ENCODE assay signal across 7 mouse cellular contexts in genomic region chr3:36330656-36331055, GRCm38 (mm10).
DNase-seq lines count a peak whose midpoint lies in the region; ATAC-seq and TF ChIP-seq lines count a peak whose summit lies in the region.

No protein-coding gene starts in this region.

- peak; percentile 42 for DNase-seq in liver, adult 2 months (ENCODE audit: extremely low read depth, low read depth, low spot score)
- DNase-seq in MN1 (ENCODE audit: low spot score) = peak; percentile 14
- DNase-seq in adrenal gland, postnatal 36 days = peak; percentile 63 to 68
- peak; percentile 26 for DNase-seq in gastrocnemius, adult 18-20 months (ENCODE audit: low spot score)
- DNase-seq in liver, postnatal 0 days = peak; percentile 68
- DNase-seq in yolk sac, embryonic 10.5 days (ENCODE audit: low spot score) = peak; percentile 61

- no peak overlapping the region for H3K27ac ChIP-seq in liver, adult 2 months (replicated peaks; ENCODE audit: insufficient read depth, low read depth, low read length)
- no peak overlapping the region for H3K27ac ChIP-seq in liver, embryonic 12.5 days
- H3K27ac ChIP-seq in liver, postnatal 0 days (ENCODE audit: low read depth) = no peak overlapping the region

- H3K4me1 ChIP-seq in liver, adult 2 months (ENCODE audit: control insufficient read depth, insufficient read depth, low read length) = no peaks in the 10 kb centered on the region
- H3K4me1 ChIP-seq in liver, embryonic 12.5 days = no peaks in the 10 kb centered on the region
- H3K4me1 ChIP-seq in liver, postnatal 0 days (ENCODE audit: insufficient read depth) = no peaks in the 10 kb centered on the region

- no peak for ATAC-seq in liver, embryonic 12.5 days
- ATAC-seq in liver, postnatal 0 days = no peak

- no peaks in the 10 kb centered on the region for H3K9me3 ChIP-seq in liver, embryonic 12.5 days (replicated peaks)
- no peaks in the 10 kb centered on the region for H3K9me3 ChIP-seq in liver, postnatal 0 days (ENCODE audit: low read length)

- no peak for TF ChIP-seq EP300 in liver, postnatal 0 days (IDR thresholded peaks at IDR 0.05; ENCODE audit: low read depth)

- 28% methylated on average over 9 of the region's 9 CpGs for WGBS in liver, adult 2 months
- 22% methylated on average over 9 of the region's 9 CpGs for WGBS in liver, embryonic 12.5 days (ENCODE audit: insufficient replicate concordance)
- WGBS in liver, postnatal 0 days (ENCODE audit: insufficient replicate concordance) = 29% methylated on average over 9 of the region's 9 CpGs

- no peak overlapping the region for H3K9ac ChIP-seq in liver, adult 2 months (ENCODE audit: low read depth, low read length)
- H3K9ac ChIP-seq in liver, embryonic 12.5 days = no peak overlapping the region
- no peak overlapping the region for H3K9ac ChIP-seq in liver, postnatal 0 days (replicated peaks)

- no peaks in the 10 kb centered on the region for H3K27me3 ChIP-seq in liver, adult 2 months (ENCODE audit: control insufficient read depth, insufficient read depth, low read length)
- H3K27me3 ChIP-seq in liver, embryonic 12.5 days (replicated peaks) = no peaks in the 10 kb centered on the region
- H3K27me3 ChIP-seq in liver, postnatal 0 days (ENCODE audit: insufficient read depth, low read length) = no peaks in the 10 kb centered on the region

- no peak overlapping the region for H3K4me2 ChIP-seq in liver, embryonic 12.5 days
- H3K4me2 ChIP-seq in liver, postnatal 0 days (ENCODE audit: low read depth, low read length) = no peak overlapping the region

- H3K36me3 ChIP-seq in liver, adult 2 months (ENCODE audit: control insufficient read depth, insufficient read depth, low read length) = no peaks in the 10 kb centered on the region
- no peaks in the 10 kb centered on the region for H3K36me3 ChIP-seq in liver, embryonic 12.5 days
- H3K36me3 ChIP-seq in liver, postnatal 0 days (replicated peaks; ENCODE audit: insufficient read depth, low read length) = no peaks in the 10 kb centered on the region

- TF ChIP-seq POLR2A in liver, adult 2 months (IDR thresholded peaks at IDR 0.05; ENCODE audit: extremely low read depth, insufficient read depth, low read length) = no peak

- no peak overlapping the region for H3K4me3 ChIP-seq in liver, adult 2 months (ENCODE audit: insufficient read depth, low read depth, low read length)
- no peak overlapping the region for H3K4me3 ChIP-seq in liver, embryonic 12.5 days
- H3K4me3 ChIP-seq in liver, postnatal 0 days (ENCODE audit: low read depth, low read length) = no peak overlapping the region

- H3K79me2 ChIP-seq in liver, adult 2 months (ENCODE audit: control insufficient read depth, insufficient read depth, low read length) = no peaks in the 10 kb centered on the region

- TF ChIP-seq CTCF in liver, adult 2 months (IDR thresholded peaks at IDR 0.05; ENCODE audit: low read depth, low read length) = peak; percentile 85
- TF ChIP-seq CTCF in liver, postnatal 0 days (IDR thresholded peaks at IDR 0.05; ENCODE audit: low read depth) = peak; percentile 71

Comparison
In these comparisons a context has a peak if more than half of its experiments do, and no peak if none do; other contexts are left out.
1. DNase-seq: peak in every context shown above with its lines; median percentile 68 in liver, postnatal 0 days; 66 in adrenal gland, postnatal 36 days; 61 in yolk sac, embryonic 10.5 days; 42 in liver, adult 2 months; 26 in gastrocnemius, adult 18-20 months; 14 in MN1.